Mouse (Mus musculus) embryonic facial prominence, embryonic 15.5 days (tissue): ENCODE measurements at regions not wholly inside any gene's neighbourhood (a gene's known extent, or its start where the extent isn't known, plus 50 kb on each side); places are given as distances from the start of the nearest gene placed in this dataset.
A peak's percentile ranks its signal among the peaks of the same experiment; 100 is the strongest.

Experiments used
- ATAC-seq: fragments of 200-750 bp; cut with Nextera tagmentation; 2 replicates; pipeline ENCODE4 v1.8.0; 2017; ENCODE audit warnings: low read depth, moderate TSS enrichment; ENCODE audit not compliant: insufficient number of reproducible peaks, low FRiP score, low TSS enrichment
- H3K27ac ChIP-seq: fragments of 300-500 bp; sonication (generic); replicated peaks from 2 replicates; pipeline ENCODE4 v1.5.1; 2015; ENCODE audit warnings: mild to moderate bottlenecking, inconsistent platforms
- H3K27me3 ChIP-seq: fragments of 300-500 bp; sonication (generic); 2 replicates; pipeline ENCODE4 v1.6.1; 2015; ENCODE audit warnings: inconsistent platforms
- H3K36me3 ChIP-seq: fragments of 300-500 bp; sonication (generic); 2 replicates; pipeline ENCODE4 v1.6.1; 2015; ENCODE audit warnings: mild to moderate bottlenecking, inconsistent platforms
- H3K4me1 ChIP-seq: fragments of 300-500 bp; sonication (generic); 2 replicates; pipeline ENCODE4 v1.6.1; 2015; ENCODE audit warnings: inconsistent platforms
- H3K4me2 ChIP-seq: fragments of 300-500 bp; sonication (generic); replicated peaks from 2 replicates; pipeline ENCODE4 v1.6.1; 2015; ENCODE audit warnings: mild to moderate bottlenecking, inconsistent platforms
- H3K4me3 ChIP-seq: fragments of 300-500 bp; sonication (generic); replicated peaks from 2 replicates; pipeline ENCODE4 v1.5.1; 2015; ENCODE audit warnings: mild to moderate bottlenecking, inconsistent platforms
- H3K9ac ChIP-seq: fragments of 300-500 bp; sonication (generic); 2 replicates; pipeline ENCODE4 v1.6.1; 2015; ENCODE audit warnings: inconsistent platforms
- H3K9me3 ChIP-seq: fragments of 300-500 bp; sonication (generic); replicated peaks from 2 replicates; pipeline ENCODE4 v1.6.1; 2016; ENCODE audit warnings: inconsistent platforms
- WGBS: fragments of 180-500 bp; shearing (Covaris S2); methylation state at CpG from one replicate; pipeline ENCODE4 v1.1.7; 2015; 5-methylcytosine and 5-hydroxymethylcytosine counted together

DNA sequence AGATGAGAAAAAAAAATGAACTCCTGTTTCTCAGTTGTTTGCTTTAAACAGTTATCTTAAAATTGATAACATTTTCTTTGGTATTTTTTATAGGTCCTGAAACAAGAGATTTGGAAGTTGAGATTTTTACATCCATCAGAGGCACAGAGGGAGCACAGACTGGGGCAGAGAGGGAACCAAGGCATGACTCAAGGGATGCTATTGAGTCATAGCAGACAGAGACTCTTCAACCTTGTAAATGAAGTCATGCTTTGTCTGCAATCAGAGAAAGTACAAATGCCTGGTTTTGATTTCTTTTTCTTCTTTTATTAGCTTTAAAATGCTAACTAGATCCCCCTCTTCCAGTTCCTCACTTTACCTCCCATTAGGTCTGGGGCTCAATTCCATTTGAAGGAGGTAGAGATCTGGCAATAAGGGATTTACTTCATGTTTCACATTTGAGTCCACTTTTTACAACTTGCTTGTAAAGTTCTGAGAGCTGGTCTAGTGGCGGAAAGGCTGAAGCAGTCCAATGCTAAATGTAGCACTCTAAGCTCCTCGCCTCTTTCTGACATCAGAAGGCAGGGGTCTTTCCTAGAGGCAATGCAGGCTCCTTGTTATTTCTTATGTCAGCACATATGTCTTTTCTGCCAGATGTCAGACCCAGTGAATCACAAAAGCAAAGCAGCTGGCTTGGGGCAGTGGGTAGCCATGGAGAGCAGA, 77.7 kb upstream of the Tnc start:
- Histone ChIP-seq H3K27me3 (no peaks in the 10 kb centered on the region), H3K9ac (no peak overlapping the region), H3K4me1 (0 out of 2 replicates have a peak, but pooled peaks cover 2% of the 10 kb centered on the region), H3K4me2 (no peak overlapping the region), H3K36me3 (no peaks in the 10 kb centered on the region), H3K4me3 (no peak overlapping the region), H3K27ac (0 out of 2 replicates have a peak overlapping the region, but pooled peaks have one; percentile 8), H3K9me3 (no peaks in the 10 kb centered on the region)
- ATAC-seq, result no peak
- 72% methylated on average over 2 of the region's 2 CpGs for WGBS

DNA sequence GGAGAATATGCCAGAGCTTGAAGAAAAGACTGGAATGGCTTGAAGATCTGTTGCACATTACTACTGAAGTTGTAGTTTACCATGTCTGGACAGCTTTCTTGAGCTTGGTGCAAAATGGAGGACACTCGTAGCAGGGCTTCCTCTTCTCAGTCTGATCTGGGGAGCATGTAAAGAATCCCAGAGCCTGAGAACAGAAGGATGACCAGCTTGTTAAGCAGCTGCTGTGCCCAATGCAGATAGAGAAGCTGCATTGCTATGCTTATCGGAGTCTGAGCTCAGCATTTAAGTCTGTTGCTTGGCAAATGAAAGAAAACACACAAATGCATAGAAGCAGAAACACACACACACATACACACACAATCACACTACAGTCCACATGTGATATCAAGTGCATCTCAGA, 76.9 kb upstream of the Tnc start:
- H3K9ac ChIP-seq, result no peak overlapping the region

GRCm38 (mm10) chr4:64098247-64098646, 51.4 kb upstream of the Tnc start:
- H3K36me3 ChIP-seq, result no peaks in the 10 kb centered on the region
- no peak overlapping the region for H3K9ac ChIP-seq
- no peaks in the 10 kb centered on the region for H3K4me1 ChIP-seq
- H3K4me3 ChIP-seq, result no peak overlapping the region
- H3K27ac ChIP-seq, result no peak overlapping the region
- 47% methylated on average over 4 of the region's 4 CpGs for WGBS
- no peaks in the 10 kb centered on the region for H3K27me3 ChIP-seq
- no peak overlapping the region for H3K4me2 ChIP-seq
- no peak for ATAC-seq
- no peaks in the 10 kb centered on the region for H3K9me3 ChIP-seq

More for the DNA sequence above, 76.9 kb upstream of the Tnc start:
- peak overlapping the region; percentile 8; the same call in 1 of the 2 replicates for H3K27ac ChIP-seq
- no peak for ATAC-seq
- no peaks in the 10 kb centered on the region for H3K36me3 ChIP-seq
- H3K4me2 ChIP-seq, result no peak overlapping the region
- no peak overlapping the region for H3K4me3 ChIP-seq
- 86% methylated on average over 2 of the region's 2 CpGs for WGBS
- H3K27me3 ChIP-seq, result no peaks in the 10 kb centered on the region
- no peaks in the 10 kb centered on the region for H3K9me3 ChIP-seq
- H3K4me1 ChIP-seq, result no peaks in the 10 kb centered on the region
